Mouse (Mus musculus) ovary, adult 2 months (tissue): ENCODE results near the gene Sp1. TPM values are rescaled to one million over a fixed set of nuclear protein-coding genes. Genes with fewer than 3 reads are reported as not detected.

Experiments used
- polyA plus RNA-seq: library from polyadenylated mRNA; depleted of rRNA; stranded (reverse); fragments of >200 nt; gene quantifications from 2 replicates; pipeline ENCODE4 v1.2.3, GENCODE M21; 2012; rRNA removed

Sp1 gene
- 19.1 and 23.3 TPM in 2 replicates for polyA plus RNA-seq

GRCm38 (mm10) chr15:102405489-102406195, at the start of gene Sp1:
Sp1 (plus strand) TSS chr15:102406143.

GRCm38 (mm10) chr15:102366733-102367344, 39.1 kb upstream of the Sp1 start, which contains the start of gene Sp7:
Sp7 (minus strand) TSS chr15:102367182.

DNA sequence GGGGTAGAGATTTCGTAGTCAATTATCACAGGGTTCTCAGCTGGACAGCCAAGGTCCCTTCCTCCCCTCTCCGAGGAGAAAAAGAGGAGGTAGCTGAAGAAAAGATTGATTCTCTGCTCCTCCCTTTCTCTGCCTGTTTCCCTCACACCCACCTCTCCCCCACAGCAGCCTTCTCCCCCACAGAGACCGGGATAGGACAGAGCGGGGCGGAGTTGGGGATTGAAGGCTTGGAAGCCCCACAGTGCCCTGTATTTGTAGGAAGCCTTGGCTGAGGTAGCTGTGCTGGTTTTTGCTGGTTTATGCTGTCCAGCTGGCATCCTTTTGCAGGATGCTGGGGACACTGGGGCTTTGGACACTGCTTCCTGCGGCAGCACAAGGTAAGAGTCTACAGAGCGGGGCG, 39.2 kb downstream of the Sp1 start, which contains the start of gene Amhr2:
Amhr2 (plus strand) TSS at position 222 of the 400 bp plus-strand sequence.

DNA sequence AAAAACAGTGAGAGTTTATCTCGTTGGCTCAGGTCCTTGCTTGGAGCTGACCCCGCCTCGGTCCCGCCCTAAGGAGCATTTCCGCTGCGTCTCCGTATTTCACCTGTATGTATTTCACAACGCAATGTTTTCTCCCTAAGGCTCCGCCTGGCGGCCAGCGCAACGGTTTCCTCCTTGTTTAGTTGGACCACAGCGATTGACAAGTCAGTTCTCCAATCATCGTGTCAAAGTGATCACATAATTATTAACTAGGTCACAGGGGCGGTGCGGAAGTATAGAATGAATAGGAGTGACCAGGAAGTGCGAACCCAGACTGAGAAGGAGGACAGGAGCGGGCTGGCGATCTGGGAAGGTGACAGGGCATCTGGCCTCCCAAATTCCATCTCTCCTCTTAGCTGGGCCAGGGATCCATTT, 53.0 kb downstream of the Sp1 start, which contains the start of gene Prr13:
Prr13 (plus strand) TSS at position 125 of the 414 bp plus-strand sequence.

GRCm38 (mm10) chr15:102470183-102470604, 64.3 kb downstream of the Sp1 start, which contains the start of gene Pcbp2:
Pcbp2 (plus strand) TSS chr15:102470539.

Other genes starting within 250 kb of the Sp1 start
- 33.0 and 35.9 TPM in 2 replicates for gene Zfp740, start 202.9 kb upstream of the Sp1 start, polyA plus RNA-seq
- 137 and 169 TPM in 2 replicates for gene Csad, start 201.4 kb upstream of the Sp1 start, polyA plus RNA-seq
- 5.7 and 6.7 TPM in 2 replicates for gene Itgb7, start 174.2 kb upstream of the Sp1 start, polyA plus RNA-seq
- gene Rarg, start 148.6 kb upstream of the Sp1 start, polyA plus RNA-seq, result 57.9 and 65.1 TPM in 2 replicates
- gene Gm9918, start 135.6 kb upstream of the Sp1 start, polyA plus RNA-seq, result 0.77 and 1.0 TPM in 2 replicates
- 119 and 129 TPM in 2 replicates for gene Mfsd5, start 126.7 kb upstream of the Sp1 start, polyA plus RNA-seq
- gene Espl1, start 109.9 kb upstream of the Sp1 start, polyA plus RNA-seq, result 12.0 and 16.4 TPM in 2 replicates
- 77.8 and 110 TPM in 2 replicates for gene Pfdn5, start 80.0 kb upstream of the Sp1 start, polyA plus RNA-seq
- 58.9 and 73.8 TPM in 2 replicates for gene Myg1, start 74.4 kb upstream of the Sp1 start, polyA plus RNA-seq
- 44.6 and 50.1 TPM in 2 replicates for gene Aaas, start 55.4 kb upstream of the Sp1 start, polyA plus RNA-seq
- gene Sp7, start 39.0 kb upstream of the Sp1 start, polyA plus RNA-seq, result 1.7 and 2.3 TPM in 2 replicates
- 150 and 164 TPM in 2 replicates for gene Amhr2, start 39.2 kb downstream of the Sp1 start, polyA plus RNA-seq
- 105 and 108 TPM in 2 replicates for gene Prr13, start 52.9 kb downstream of the Sp1 start, polyA plus RNA-seq
- 416 and 676 TPM in 2 replicates for gene Pcbp2, start 64.4 kb downstream of the Sp1 start, polyA plus RNA-seq
- gene Gm10337, start 97.6 kb downstream of the Sp1 start, polyA plus RNA-seq, result not detected in 2 replicates
- 19.0 and 19.6 TPM in 2 replicates for gene Map3k12, start 110.9 kb downstream of the Sp1 start, polyA plus RNA-seq
- 89.7 and 90.4 TPM in 2 replicates for gene Tarbp2, start 112.0 kb downstream of the Sp1 start, polyA plus RNA-seq
- 3.8 and 4.0 TPM in 2 replicates for gene Npff, start 118.8 kb downstream of the Sp1 start, polyA plus RNA-seq
- not detected in 2 replicates for gene Gm28047, start 218.9 kb downstream of the Sp1 start, polyA plus RNA-seq
- gene Atf7, start 219.3 kb downstream of the Sp1 start, polyA plus RNA-seq, result 77.0 and 108 TPM in 2 replicates